Mouse (Mus musculus) lung, adult 2 months (tissue): ENCODE results near the gene Hspbp1.

Source experiments
- CTCF ChIP-seq: fragments of 200-500 bp; IDR thresholded peaks from 2 replicates; pipeline ENCODE4 v1.5.1; 2011; ENCODE audit warnings: mild to moderate bottlenecking, low read length, control low read depth; ENCODE audit not compliant: insufficient read depth
- POLR2A ChIP-seq: fragments of 200-500 bp; IDR thresholded peaks from 2 replicates; pipeline ENCODE4 v1.6.1; 2011; ENCODE audit warnings: low read depth, mild to moderate bottlenecking, control low read depth, low read length, borderline replicate concordance; ENCODE audit errors: extremely low read depth

- TF ChIP-seq CTCF (no peak), POLR2A (no peak)
These were observed 42.9 kb downstream of the Hspbp1 start for GRCm38 (mm10) chr7:4641956-4642355.
